9 mouse cellular contexts compared by ENCODE assay signal in the genomic region with DNA sequence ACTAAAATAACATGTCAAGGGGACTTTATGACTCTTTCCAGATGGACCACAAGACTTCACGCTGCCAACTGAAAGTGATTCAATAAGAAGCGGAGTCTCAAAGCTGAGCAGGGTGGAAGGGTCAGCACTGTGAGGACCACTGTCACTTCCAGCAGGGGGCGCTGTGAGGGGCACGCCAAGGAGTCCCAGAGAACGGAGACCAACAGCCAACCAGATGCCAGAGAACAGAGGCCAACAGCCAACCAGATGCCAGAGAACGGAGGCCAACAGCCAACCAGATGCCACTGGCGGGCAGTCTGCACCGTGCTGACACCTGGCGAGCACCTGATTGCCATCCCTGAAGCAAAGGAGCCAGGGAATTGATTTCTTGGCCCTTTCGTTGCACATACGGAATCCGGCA. TPM values are rescaled to one million over a fixed set of nuclear protein-coding genes. Genes with fewer than 3 reads are reported as not detected.
A peak's percentile ranks its signal among the peaks of the same experiment; 100 is the strongest.
DNase-seq lines count a peak whose midpoint lies in the region; ATAC-seq and TF ChIP-seq lines count a peak whose summit lies in the region.
"Had no signal": no experiment of that assay in that cellular context is flagged by ENCODE, and none has a peak within 500 bp of the region (broad histone marks: within the 10 kb centered on the region; RNA-seq: fewer than 3 reads in every experiment).

No protein-coding gene starts in this region.

- dilution Hi-C loops in CH12.LX (cut with MboI; ENCODE audit: extremely low pct_ligation_motif_present, extremely low pct_unique_long_range_greater_than_20kb, low sequenced_read_pairs), result no loop called here

- H3K4me3 ChIP-seq in forebrain, embryonic 10.5 days, result 0 out of 2 replicates have a peak overlapping the region, but pooled peaks have one; percentile 9
- H3K4me3 ChIP-seq in forebrain, embryonic 16.5 days (replicated peaks; ENCODE audit: low read length), result no peak overlapping the region
- no peak overlapping the region for H3K4me3 ChIP-seq in CH12.LX (replicated peaks in 1 of 3; ENCODE audit: low read depth in 2 of 3, low read length in 2 of 3, poor library complexity in 1 of 3)
- H3K4me3 ChIP-seq in embryonic fibroblast, embryonic 13.5 days (ENCODE audit: insufficient read depth, low read length), result no peak overlapping the region
- H3K4me3 ChIP-seq in intestine, postnatal 0 days (ENCODE audit: low read depth, low read length), result no peak overlapping the region

- H3K27me3 ChIP-seq in forebrain, embryonic 10.5 days (ENCODE audit: poor library complexity, severe bottlenecking), result no peaks in the 10 kb centered on the region; the same call in 1 of the 2 replicates
- H3K27me3 ChIP-seq in forebrain, embryonic 16.5 days (replicated peaks; ENCODE audit: control insufficient read depth, insufficient read depth, low read length), result no peaks in the 10 kb centered on the region
- H3K27me3 ChIP-seq in CH12.LX (replicated peaks), result no peaks in the 10 kb centered on the region
- no peaks in the 10 kb centered on the region for H3K27me3 ChIP-seq in intestine, postnatal 0 days (replicated peaks; ENCODE audit: control insufficient read depth, insufficient read depth, low read length)
- H3K27me3 ChIP-seq: Patski had no signal

- peaks cover 56% of the 10 kb centered on the region for H3K4me1 ChIP-seq in forebrain, embryonic 10.5 days
- H3K4me1 ChIP-seq in forebrain, embryonic 16.5 days (replicated peaks; ENCODE audit: control insufficient read depth, insufficient read depth, low read length), result peaks cover 8% of the 10 kb centered on the region
- peaks cover 7 to 23% of the 10 kb centered on the region in 2 experiments for H3K4me1 ChIP-seq in CH12.LX (ENCODE audit: control insufficient read depth in 1 of 2, insufficient read depth in 2 of 2)
- no peaks in the 10 kb centered on the region for H3K4me1 ChIP-seq in embryonic fibroblast, embryonic 13.5 days (ENCODE audit: control insufficient read depth, insufficient read depth, low read length)
- no peaks in the 10 kb centered on the region for H3K4me1 ChIP-seq in intestine, postnatal 0 days (replicated peaks; ENCODE audit: control insufficient read depth, insufficient read depth, low read length)

- no peaks in the 10 kb centered on the region for H3K9me3 ChIP-seq in forebrain, embryonic 10.5 days
- H3K9me3 ChIP-seq in forebrain, embryonic 16.5 days (ENCODE audit: control insufficient read depth, low read length), result no peaks in the 10 kb centered on the region
- H3K9me3 ChIP-seq in CH12.LX (replicated peaks; ENCODE audit: low read length), result no peaks in the 10 kb centered on the region
- H3K9me3 ChIP-seq in intestine, postnatal 0 days (ENCODE audit: control insufficient read depth), result no peaks in the 10 kb centered on the region

- no peak for TF ChIP-seq POLR2A in CH12.LX (IDR thresholded peaks at IDR 0.05; ENCODE audit: low read depth, low read length)
- TF ChIP-seq POLR2A in embryonic fibroblast, embryonic 13.5 days (IDR thresholded peaks at IDR 0.05; ENCODE audit: low read depth, low read length), result no peak

- no peak for TF ChIP-seq EP300 in CH12.LX (IDR thresholded peaks at IDR 0.05; ENCODE audit: low read length)

- in situ Hi-C loops in CH12.LX (cut with MboI; ENCODE audit: low pct_ligation_motif_present, low pct_unique_long_range_greater_than_20kb, low sequenced_read_pairs), result loop anchor here (10.0 kb wide), 2 partner anchors 50 to 120 kb away; a partner anchor contains a TSS

- peak; percentile 75 for DNase-seq in forebrain, embryonic 10.5 days (ENCODE audit: extremely low spot score, low spot score)
- peak; percentile 65 for DNase-seq in CH12.LX (ENCODE audit: extremely low read depth)
- DNase-seq in mesoderm, embryonic 11.5 days (ENCODE audit: low read depth, low spot score), result peak; percentile 83
- peak; percentile 35 for DNase-seq in thymus, postnatal 25 days
- DNase-seq in ovary, adult 18-20 months (ENCODE audit: low spot score), result no peak

- ATAC-seq in forebrain, embryonic 16.5 days, result no peak
- peak; percentile 47 for ATAC-seq in intestine, postnatal 0 days
- ATAC-seq: Patski had no signal

- peak; percentile 49 for TF ChIP-seq RAD21 in CH12.LX (IDR thresholded peaks at IDR 0.05; ENCODE audit: low read depth, low read length)

- TF ChIP-seq CTCF in CH12.LX (conservative IDR thresholded peaks at IDR 0.05 in 1 of 2, IDR thresholded peaks at IDR 0.05 in 1 of 2; ENCODE audit: low read depth in 2 of 2, low read length in 2 of 2), result peak; percentile 70 to 87
- TF ChIP-seq CTCF in embryonic fibroblast, embryonic 13.5 days (IDR thresholded peaks at IDR 0.05; ENCODE audit: borderline replicate concordance, insufficient read depth, low read length), result peak; percentile 17; the same call in 1 of the 2 replicates
- peak; percentile 71 for TF ChIP-seq CTCF in intestine, postnatal 0 days (IDR thresholded peaks at IDR 0.05; ENCODE audit: low read depth)

- H3K9ac ChIP-seq in forebrain, embryonic 16.5 days (replicated peaks; ENCODE audit: low read depth, low read length), result no peak overlapping the region
- H3K9ac ChIP-seq in CH12.LX (ENCODE audit: insufficient read depth, low read depth), result no peak overlapping the region
- H3K9ac ChIP-seq in intestine, postnatal 0 days (ENCODE audit: low read depth, low read length), result no peak overlapping the region

- peak overlapping the region; percentile 60; the same call in 1 of the 2 replicates for H3K27ac ChIP-seq in forebrain, embryonic 10.5 days
- no peak overlapping the region for H3K27ac ChIP-seq in forebrain, embryonic 16.5 days (ENCODE audit: low read length)
- H3K27ac ChIP-seq in CH12.LX (ENCODE audit: insufficient read depth, low read depth), result no peak overlapping the region
- no peak overlapping the region for H3K27ac ChIP-seq in embryonic fibroblast, embryonic 13.5 days (ENCODE audit: insufficient read depth, low read length)
- no peak overlapping the region for H3K27ac ChIP-seq in intestine, postnatal 0 days (ENCODE audit: low read depth, low read length)

- WGBS in forebrain, embryonic 10.5 days, result 33% methylated on average over 12 of the region's 12 CpGs
- 31% methylated on average over 12 of the region's 12 CpGs for WGBS in forebrain, embryonic 16.5 days
- 56% methylated on average over 12 of the region's 12 CpGs for WGBS in intestine, postnatal 0 days

- H3K4me2 ChIP-seq in forebrain, embryonic 16.5 days (ENCODE audit: low read length), result no peak overlapping the region
- no peak overlapping the region for H3K4me2 ChIP-seq in CH12.LX (ENCODE audit: insufficient read depth, low read depth, poor library complexity, severe bottlenecking)
- no peak overlapping the region for H3K4me2 ChIP-seq in intestine, postnatal 0 days (replicated peaks; ENCODE audit: low read depth)

- H3K79me2 ChIP-seq in CH12.LX (replicated peaks; ENCODE audit: control insufficient read depth, extremely low read depth, insufficient read depth, poor library complexity, severe bottlenecking), result no peaks in the 10 kb centered on the region

- H3K36me3 ChIP-seq in forebrain, embryonic 10.5 days (replicated peaks), result no peaks in the 10 kb centered on the region
- H3K36me3 ChIP-seq in forebrain, embryonic 16.5 days (ENCODE audit: control insufficient read depth, insufficient read depth), result no peaks in the 10 kb centered on the region
- H3K36me3 ChIP-seq in CH12.LX (replicated peaks in 1 of 2; ENCODE audit: control insufficient read depth in 1 of 2, insufficient read depth in 1 of 2, low read length in 1 of 2), result no peaks in the 10 kb centered on the region
- H3K36me3 ChIP-seq in intestine, postnatal 0 days (ENCODE audit: control insufficient read depth, insufficient read depth), result no peaks in the 10 kb centered on the region

TF ChIP-seq in CH12.LX, 34 proteins besides CTCF, POLR2A, EP300 and RAD21:
- no peak for TF ChIP-seq USF1 (IDR thresholded peaks at IDR 0.05; ENCODE audit: low read depth, low read length)
- no peak for TF ChIP-seq ZKSCAN1 (IDR thresholded peaks at IDR 0.05; ENCODE audit: borderline replicate concordance, low read depth, low read length)
- TF ChIP-seq CHD1 (IDR thresholded peaks at IDR 0.05; ENCODE audit: low read depth, low read length), result no peak
- TF ChIP-seq POLR2AphosphoS2 (IDR thresholded peaks at IDR 0.05; ENCODE audit: low read depth, low read length), result no peak
- peak; percentile 75; the same call in 1 of the 2 replicates for TF ChIP-seq CHD2 (IDR thresholded peaks at IDR 0.05; ENCODE audit: low read length)
- TF ChIP-seq ZMIZ1 (IDR thresholded peaks at IDR 0.05; ENCODE audit: low read depth, low read length), result no peak
- TF ChIP-seq NRF1 (IDR thresholded peaks at IDR 0.05; ENCODE audit: low read depth, low read length), result no peak
- no peak for TF ChIP-seq PAX5 (IDR thresholded peaks at IDR 0.05; ENCODE audit: low read length)
- no peak for TF ChIP-seq KAT2A (IDR thresholded peaks at IDR 0.05; ENCODE audit: insufficient replicate concordance, low read length)
- peak; percentile 45; the same call in 1 of the 2 replicates for TF ChIP-seq TCF12 (IDR thresholded peaks at IDR 0.05; ENCODE audit: low read depth, low read length)
- no peak for TF ChIP-seq IRF4 (IDR thresholded peaks at IDR 0.05; ENCODE audit: low read depth, low read length)
- TF ChIP-seq SMC3 (IDR thresholded peaks at IDR 0.05; ENCODE audit: low read depth, low read length), result peak; percentile 81

RNA-seq across cellular contexts. Expression of a gene that starts 49.9 kb away (rescaled TPM):
- 40.0 and 40.5 TPM in 2 replicates for polyA plus RNA-seq in forebrain, embryonic 10.5 days (2016; fragmentation: Nextera tagmentation; extraction: Ambion mirVana)
- polyA plus RNA-seq in forebrain, embryonic 16.5 days (2015; fragmentation: Nextera tagmentation; extraction: Ambion mirVana), result 23.5 and 23.7 TPM in 2 replicates
- total RNA-seq in CH12.LX (2012; rRNA removed) (0.08 and 0.13 TPM in 2 replicates), CH12.LX (2014; rRNA removed) (0.38 and 0.43 TPM in 2 replicates)
- 0.25 and 1.1 TPM in 2 replicates for polyA plus RNA-seq in CH12.LX (2012; ENCODE audit: insufficient read length, low read depth)
- 1.6 and 2.5 TPM in 2 replicates for polyA plus RNA-seq in embryonic fibroblast, embryonic 13.5 days (2011; ENCODE audit: insufficient read length, low read depth, missing spikeins)
- 7.9 and 8.5 TPM in 2 replicates for polyA plus RNA-seq in intestine, postnatal 0 days (2015; fragmentation: Nextera tagmentation; extraction: Ambion mirVana)

Comparison
In these comparisons a context has a peak if more than half of its experiments do, and no peak if none do; other contexts are left out.
1. CTCF ChIP-seq: peak in every context shown above with its lines; median percentile 78 in CH12.LX; 71 in intestine, postnatal 0 days; 17 in embryonic fibroblast, embryonic 13.5 days.